Mouse (Mus musculus) NIH3T3 (cell line): ENCODE data around the gene Gpt2.

ENCODE experiments used
- DNase-seq: peaks from one replicate; pipeline ENCODE4 v3.0.0-alpha.2; 2012; ENCODE audit warnings: low read depth

The Gpt2 gene

GRCm38 (mm10) chr8:85492125-85492875 is at the start of gene Gpt2:
Gpt2 (plus strand) TSS chr8:85492576.
- DNase-seq, result peak; percentile 94

GRCm38 (mm10) chr8:85444092-85444491 is 48.3 kb upstream of the Gpt2 start:
- DNase-seq, result no peak

GRCm38 (mm10) chr8:85445936-85446685 is 46.3 kb upstream of the Gpt2 start:
- DNase-seq, result no peak

- DNase-seq, result no peak
Measured at GRCm38 (mm10) chr8:85450335-85450734, 42.0 kb upstream of the Gpt2 start.

GRCm38 (mm10) chr8:85452328-85452727 is 40.0 kb upstream of the Gpt2 start:
- DNase-seq, result no peak

GRCm38 (mm10) chr8:85453256-85453655 is 39.1 kb upstream of the Gpt2 start:
- no peak for DNase-seq

GRCm38 (mm10) chr8:85454750-85455149 is 37.6 kb upstream of the Gpt2 start:
- DNase-seq, result no peak

- peak; percentile 94 for DNase-seq
Measured at GRCm38 (mm10) chr8:85456536-85456935, 35.8 kb upstream of the Gpt2 start.

GRCm38 (mm10) chr8:85459582-85459981 is 32.8 kb upstream of the Gpt2 start:
- DNase-seq, result no peak

GRCm38 (mm10) chr8:85460804-85461203 is 31.6 kb upstream of the Gpt2 start:
- peak; percentile 48 for DNase-seq

- DNase-seq, result peak; percentile 51
Measured at GRCm38 (mm10) chr8:85461377-85461776, 31.0 kb upstream of the Gpt2 start.

GRCm38 (mm10) chr8:85462441-85462840 is 29.9 kb upstream of the Gpt2 start:
- DNase-seq, result no peak

- no peak for DNase-seq
Measured at GRCm38 (mm10) chr8:85464316-85464715, 28.1 kb upstream of the Gpt2 start.

GRCm38 (mm10) chr8:85466056-85466455 is 26.3 kb upstream of the Gpt2 start:
- no peak for DNase-seq

GRCm38 (mm10) chr8:85470753-85471152 is 21.6 kb upstream of the Gpt2 start:
- DNase-seq, result no peak

- no peak for DNase-seq
Measured at GRCm38 (mm10) chr8:85472800-85473199, 19.6 kb upstream of the Gpt2 start.

- DNase-seq, result no peak
Measured at GRCm38 (mm10) chr8:85473246-85473645, 19.1 kb upstream of the Gpt2 start.

- DNase-seq, result no peak
Measured at GRCm38 (mm10) chr8:85474924-85475323, 17.5 kb upstream of the Gpt2 start.

- no peak for DNase-seq
Measured at GRCm38 (mm10) chr8:85476970-85477545, 15.3 kb upstream of the Gpt2 start.

GRCm38 (mm10) chr8:85478397-85478796 is 14.0 kb upstream of the Gpt2 start:
- no peak for DNase-seq

GRCm38 (mm10) chr8:85479710-85480109 is 12.7 kb upstream of the Gpt2 start:
- no peak for DNase-seq

- no peak for DNase-seq
Measured at GRCm38 (mm10) chr8:85481900-85482299, 10.5 kb upstream of the Gpt2 start.

- DNase-seq, result no peak
Measured at GRCm38 (mm10) chr8:85482427-85482826, 9.9 kb upstream of the Gpt2 start.
